Mouse (Mus musculus): Measurements from ENCODE around the gene Atp5j2. TPM values are rescaled to one million over a fixed set of nuclear protein-coding genes. Genes with fewer than 3 reads are reported as not detected.

Atp5j2 gene
- total and polyA plus RNA-seq, 3 experiments = 733 to 1,137 (median 962) TPM

- TF ChIP-seq EP300 (IDR thresholded peaks at IDR 0.05; ENCODE audit: insufficient read depth, low read depth, low read length) (no peak), CTCF (IDR thresholded peaks at IDR 0.05) (no peak), POLR2A (IDR thresholded peaks at IDR 0.05; ENCODE audit: insufficient read depth, low read depth, low read length) (no peak)
- intact Hi-C loops (cut with DNase I) = no loop called here
- H3K4me3 ChIP-seq = no peak overlapping the region
- WGBS = 93% methylated on average over 14 of the region's 14 CpGs
- H3K79me2 ChIP-seq (replicated peaks; ENCODE audit: control insufficient read depth, insufficient read depth, low read length) = no peaks in the 10 kb centered on the region
- H3K27me3 ChIP-seq (ENCODE audit: control insufficient read depth, insufficient read depth, low read length) = no peaks in the 10 kb centered on the region
- DNase-seq = no peak
- H3K36me3 ChIP-seq (ENCODE audit: control insufficient read depth, insufficient read depth, low read length) = peaks cover 3% of the 10 kb centered on the region; the same call in 1 of the 2 replicates
- H3K4me1 ChIP-seq (ENCODE audit: control insufficient read depth, insufficient read depth, low read length) = peaks cover 4% of the 10 kb centered on the region
- H3K9ac ChIP-seq (ENCODE audit: low read depth, low read length) = no peak overlapping the region
- H3K27ac ChIP-seq = no peak overlapping the region
Measured at GRCm38 (mm10) chr5:145161361-145161760, 30.5 kb downstream of the Atp5j2 start.

- intact Hi-C loops (cut with DNase I) = no loop called here
- no peak overlapping the region for H3K27ac ChIP-seq
- no peak overlapping the region for H3K9ac ChIP-seq (ENCODE audit: low read depth, low read length)
- DNase-seq = no peak
- no peaks in the 10 kb centered on the region for H3K4me1 ChIP-seq (ENCODE audit: control insufficient read depth, insufficient read depth, low read length)
- H3K79me2 ChIP-seq (replicated peaks; ENCODE audit: control insufficient read depth, insufficient read depth, low read length) = no peaks in the 10 kb centered on the region
- no peaks in the 10 kb centered on the region for H3K27me3 ChIP-seq (ENCODE audit: control insufficient read depth, insufficient read depth, low read length)
- WGBS = 88% methylated on average over 5 of the region's 5 CpGs
- no peak for TF ChIP-seq CTCF (IDR thresholded peaks at IDR 0.05)
- no peak for TF ChIP-seq EP300 (IDR thresholded peaks at IDR 0.05; ENCODE audit: insufficient read depth, low read depth, low read length)
- TF ChIP-seq POLR2A (IDR thresholded peaks at IDR 0.05; ENCODE audit: insufficient read depth, low read depth, low read length) = no peak
- H3K36me3 ChIP-seq (ENCODE audit: control insufficient read depth, insufficient read depth, low read length) = no peaks in the 10 kb centered on the region
- no peak overlapping the region for H3K4me3 ChIP-seq
Measured at GRCm38 (mm10) chr5:145152690-145153089, 39.2 kb downstream of the Atp5j2 start.

GRCm38 (mm10) chr5:145149294-145149693 lies 42.6 kb downstream of the Atp5j2 start:
- Histone ChIP-seq H3K36me3 (ENCODE audit: control insufficient read depth, insufficient read depth, low read length) (peaks cover 3% of the 10 kb centered on the region; the same call in 1 of the 2 replicates), H3K27ac (no peak overlapping the region), H3K79me2 (replicated peaks; ENCODE audit: control insufficient read depth, insufficient read depth, low read length) (no peaks in the 10 kb centered on the region), H3K4me3 (no peak overlapping the region), H3K27me3 (ENCODE audit: control insufficient read depth, insufficient read depth, low read length) (no peaks in the 10 kb centered on the region), H3K9ac (ENCODE audit: low read depth, low read length) (no peak overlapping the region), H3K4me1 (ENCODE audit: control insufficient read depth, insufficient read depth, low read length) (no peaks in the 10 kb centered on the region)
- DNase-seq = no peak
- WGBS = 78% methylated on average over 6 of the region's 6 CpGs
- TF ChIP-seq EP300 (IDR thresholded peaks at IDR 0.05; ENCODE audit: insufficient read depth, low read depth, low read length) (no peak), CTCF (IDR thresholded peaks at IDR 0.05) (no peak), POLR2A (IDR thresholded peaks at IDR 0.05; ENCODE audit: insufficient read depth, low read depth, low read length) (no peak)
- intact Hi-C loops (cut with DNase I) = no loop called here

GRCm38 (mm10) chr5:145147748-145148147 lies 44.1 kb downstream of the Atp5j2 start:
- H3K27ac ChIP-seq = no peak overlapping the region
- H3K4me3 ChIP-seq = no peak overlapping the region
- intact Hi-C loops (cut with DNase I) = no loop called here
- H3K9ac ChIP-seq (ENCODE audit: low read depth, low read length) = no peak overlapping the region
- peaks cover 3% of the 10 kb centered on the region; the same call in 1 of the 2 replicates for H3K36me3 ChIP-seq (ENCODE audit: control insufficient read depth, insufficient read depth, low read length)
- WGBS = 82% methylated on average over 5 of the region's 5 CpGs
- no peaks in the 10 kb centered on the region for H3K27me3 ChIP-seq (ENCODE audit: control insufficient read depth, insufficient read depth, low read length)
- no peaks in the 10 kb centered on the region for H3K4me1 ChIP-seq (ENCODE audit: control insufficient read depth, insufficient read depth, low read length)
- H3K79me2 ChIP-seq (replicated peaks; ENCODE audit: control insufficient read depth, insufficient read depth, low read length) = no peaks in the 10 kb centered on the region
- no peak for DNase-seq
- no peak for TF ChIP-seq POLR2A (IDR thresholded peaks at IDR 0.05; ENCODE audit: insufficient read depth, low read depth, low read length)
- TF ChIP-seq CTCF (IDR thresholded peaks at IDR 0.05) = no peak

GRCm38 (mm10) chr5:145140611-145141010 lies 51.3 kb downstream of the Atp5j2 start:
- Histone ChIP-seq H3K9ac (ENCODE audit: low read depth, low read length) (peak overlapping the region; percentile 75), H3K27ac (peak overlapping the region; percentile 99), H3K4me3 (peak overlapping the region; percentile 85), H3K79me2 (replicated peaks; ENCODE audit: control insufficient read depth, insufficient read depth, low read length) (peaks cover 4% of the 10 kb centered on the region), H3K27me3 (ENCODE audit: control insufficient read depth, insufficient read depth, low read length) (no peaks in the 10 kb centered on the region), H3K36me3 (ENCODE audit: control insufficient read depth, insufficient read depth, low read length) (peaks cover 16% of the 10 kb centered on the region; the same call in 1 of the 2 replicates), H3K4me1 (ENCODE audit: control insufficient read depth, insufficient read depth, low read length) (peaks cover 8% of the 10 kb centered on the region)
- WGBS = under 1% methylated on average over 18 of the region's 18 CpGs
- intact Hi-C loops (cut with DNase I) = loop anchor here (1.0 to 2.0 kb wide), 3 partner anchors 24 to 60 kb away; partner anchors contain the start of genes Cpsf4, Ptcd1 and Zkscan14
- DNase-seq = no peak
- no peak for TF ChIP-seq CTCF (IDR thresholded peaks at IDR 0.05)
- no peak for TF ChIP-seq POLR2A (IDR thresholded peaks at IDR 0.05; ENCODE audit: insufficient read depth, low read depth, low read length)
- TF ChIP-seq EP300 (IDR thresholded peaks at IDR 0.05; ENCODE audit: insufficient read depth, low read depth, low read length) = no peak

GRCm38 (mm10) chr5:145139571-145140519 lies 52.0 kb downstream of the Atp5j2 start, which contains the start of the genes Pdap1 and Bud31:
Gene Pdap1 (minus strand): TSS chr5:145140238.
Gene Bud31 (plus strand): TSS chr5:145140362.
- peaks cover 15% of the 10 kb centered on the region; the same call in 1 of the 2 replicates for H3K36me3 ChIP-seq (ENCODE audit: control insufficient read depth, insufficient read depth, low read length)

More at GRCm38 (mm10) chr5:145139571-145140519, 52.0 kb downstream of the Atp5j2 start, which contains the start of the genes Pdap1 and Bud31:
- Histone ChIP-seq H3K4me1 (ENCODE audit: control insufficient read depth, insufficient read depth, low read length) (peaks cover 8% of the 10 kb centered on the region), H3K27me3 (ENCODE audit: control insufficient read depth, insufficient read depth, low read length) (no peaks in the 10 kb centered on the region), H3K27ac (peak within 1 kb of the TSS; percentile 99), H3K9ac (ENCODE audit: low read depth, low read length) (peak within 1 kb of the TSS; percentile 84), H3K79me2 (replicated peaks; ENCODE audit: control insufficient read depth, insufficient read depth, low read length) (peaks cover 4% of the 10 kb centered on the region), H3K4me3 (peak within 1 kb of the TSS; percentile 85)
- peak; percentile 95 to 97 for DNase-seq
- peak; percentile 93 for TF ChIP-seq EP300 (IDR thresholded peaks at IDR 0.05; ENCODE audit: insufficient read depth, low read depth, low read length)
- peak; percentile 94 for TF ChIP-seq POLR2A (IDR thresholded peaks at IDR 0.05; ENCODE audit: insufficient read depth, low read depth, low read length)
- TF ChIP-seq CTCF (IDR thresholded peaks at IDR 0.05) = no peak
- intact Hi-C loops (cut with DNase I) = loop anchor here (1.0 to 2.0 kb wide), 4 partner anchors 23 to 61 kb away; partner anchors contain the start of genes Cpsf4, Kpna7, Ptcd1 and Zkscan14
- under 1% methylated on average over 84 of the region's 84 CpGs for WGBS
